Mouse (Mus musculus) ES-E14 (cell line): ENCODE results near the gene Pign.

Experiments used
- CHD2 ChIP-seq: IDR thresholded peaks from 2 replicates; pipeline ENCODE4 v1.6.1; 2014; ENCODE audit warnings: mild to moderate bottlenecking, low read depth, low read length, inconsistent platforms
- ZC3H11A ChIP-seq: IDR thresholded peaks from 2 replicates; pipeline ENCODE4 v1.6.1; 2012; ENCODE audit warnings: low read depth, mild to moderate bottlenecking, inconsistent platforms, low read length, borderline replicate concordance
- ZNF384 ChIP-seq: IDR thresholded peaks from 2 replicates; pipeline ENCODE4 v1.6.1; 2012; ENCODE audit warnings: low read depth, low read length, inconsistent platforms

DNA sequence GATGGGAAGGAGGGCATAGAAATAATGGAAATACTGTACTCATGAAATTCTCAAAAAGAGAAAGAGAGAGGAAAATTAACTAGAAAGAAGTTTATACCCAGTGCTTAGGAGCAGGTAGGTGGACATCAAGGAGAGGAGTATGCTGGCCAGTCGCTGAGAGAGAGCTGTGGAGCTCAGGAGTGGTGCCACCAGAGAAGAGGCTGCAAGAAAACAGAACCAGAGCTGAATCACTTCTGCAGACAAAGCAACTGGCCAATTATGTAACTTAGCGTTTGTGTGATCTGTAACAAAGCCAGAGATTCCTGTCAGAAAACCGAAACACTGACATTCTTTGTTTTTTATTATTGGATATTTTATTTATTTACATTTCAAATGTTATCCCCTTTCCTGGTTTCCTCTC is 97.4 kb downstream of the Pign start:
- TF ChIP-seq ZNF384 (no peak), CHD2 (no peak), ZC3H11A (no peak)
